Mouse (Mus musculus): ENCODE measurements around the gene Tspan4.

GRCm38 (mm10) chr7:141439811-141440210 lies 35.2 kb upstream of the Tspan4 start:
- TF ChIP-seq POLR2A (IDR thresholded peaks at IDR 0.05; ENCODE audit: low read depth, low read length), result no peak
- no peak for TF ChIP-seq CTCF (IDR thresholded peaks at IDR 0.05; ENCODE audit: extremely low read depth, insufficient read length, insufficient replicate concordance, low read depth, low read length)

Data from small intestine, adult 2 months (tissue).